Mouse (Mus musculus): ENCODE data around the gene Rasal1.

Gene Rasal1

DNA sequence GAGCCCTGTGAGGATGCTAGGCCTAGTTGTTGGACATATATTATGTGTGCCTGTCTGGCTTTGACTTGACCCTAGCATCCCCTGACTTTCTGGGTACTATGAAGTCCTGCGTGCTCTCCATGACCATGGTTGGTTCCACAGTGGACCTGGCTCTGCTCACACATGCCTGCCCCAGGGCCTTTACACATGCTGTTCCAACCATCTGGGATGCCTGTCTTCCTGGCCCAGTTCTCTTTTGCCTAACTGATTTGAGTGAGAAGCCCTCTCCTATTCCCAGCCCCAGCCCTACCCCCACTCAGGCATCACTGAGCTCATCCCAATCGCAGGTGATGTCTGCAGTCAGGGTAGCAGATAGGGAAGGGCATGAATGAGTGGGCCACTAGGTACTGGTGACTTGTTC lies 5.3 kb downstream of the Rasal1 start:
- DNase-seq (ENCODE audit: low spot score in 2 of 2): no peak

DNA sequence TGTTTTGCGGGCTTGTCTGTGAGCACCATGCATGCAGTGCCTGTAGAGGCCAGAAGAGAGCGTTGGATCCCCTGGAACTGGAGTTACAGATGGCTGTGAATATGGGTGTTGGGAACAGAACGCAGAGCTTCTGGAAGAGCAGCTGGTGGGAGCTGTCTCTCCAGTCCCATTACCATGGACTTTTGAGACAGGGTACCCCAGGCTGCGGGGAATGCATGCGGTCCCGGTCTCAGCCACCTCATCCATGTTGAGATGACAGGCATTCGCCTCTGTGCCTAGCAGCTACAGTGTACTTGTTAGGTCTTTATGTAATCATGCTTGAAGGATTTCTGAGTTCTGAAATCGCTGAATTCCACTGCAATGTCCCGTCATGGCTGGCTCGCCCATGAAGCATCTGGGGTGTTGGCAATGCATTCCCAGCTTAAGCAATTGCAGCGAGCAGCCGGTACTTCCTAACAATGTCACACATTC lies 7.7 kb downstream of the Rasal1 start:
- DNase-seq (ENCODE audit: low spot score in 2 of 2): no peak

DNA sequence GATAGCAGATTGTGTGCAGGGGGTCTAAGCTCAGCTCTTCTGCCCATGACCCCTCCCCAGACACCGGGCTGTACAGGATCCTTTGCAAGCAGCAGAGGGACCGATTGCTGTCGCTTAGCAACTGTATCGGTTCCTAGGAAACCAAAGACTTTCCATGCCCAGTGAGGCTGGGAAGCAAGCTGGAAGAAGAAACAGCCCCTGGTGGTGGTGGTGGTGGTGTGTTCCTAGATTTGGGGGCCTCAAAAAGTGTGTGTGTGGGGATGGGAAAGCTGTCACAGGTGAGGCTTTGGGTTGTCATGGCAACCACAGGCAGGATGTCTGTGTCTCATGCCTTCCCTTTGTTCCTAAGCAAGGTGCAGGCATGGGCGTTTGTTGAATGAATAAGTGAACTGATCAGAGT lies 12.2 kb downstream of the Rasal1 start:
- no peak for DNase-seq (ENCODE audit: low spot score in 2 of 2)

- DNase-seq (ENCODE audit: low spot score in 2 of 2): no peak
Observed at GRCm38 (mm10) chr5:120664888-120665287, 16.3 kb downstream of the Rasal1 start.

GRCm38 (mm10) chr5:120668761-120669160 lies 20.1 kb downstream of the Rasal1 start:
- no peak for DNase-seq (ENCODE audit: low spot score in 2 of 2)

- no peak for DNase-seq (ENCODE audit: low spot score in 2 of 2)
Observed at GRCm38 (mm10) chr5:120670132-120670531, 21.5 kb downstream of the Rasal1 start.

GRCm38 (mm10) chr5:120671865-120672264 lies 23.3 kb downstream of the Rasal1 start:
- no peak for DNase-seq (ENCODE audit: low spot score in 2 of 2)

- DNase-seq (ENCODE audit: low spot score in 2 of 2): peak; percentile 55 to 78
Observed at GRCm38 (mm10) chr5:120673626-120674025, 25.0 kb downstream of the Rasal1 start.

- no peak for DNase-seq (ENCODE audit: low spot score in 2 of 2)
Observed at GRCm38 (mm10) chr5:120674229-120675145, 25.9 kb downstream of the Rasal1 start.

DNA sequence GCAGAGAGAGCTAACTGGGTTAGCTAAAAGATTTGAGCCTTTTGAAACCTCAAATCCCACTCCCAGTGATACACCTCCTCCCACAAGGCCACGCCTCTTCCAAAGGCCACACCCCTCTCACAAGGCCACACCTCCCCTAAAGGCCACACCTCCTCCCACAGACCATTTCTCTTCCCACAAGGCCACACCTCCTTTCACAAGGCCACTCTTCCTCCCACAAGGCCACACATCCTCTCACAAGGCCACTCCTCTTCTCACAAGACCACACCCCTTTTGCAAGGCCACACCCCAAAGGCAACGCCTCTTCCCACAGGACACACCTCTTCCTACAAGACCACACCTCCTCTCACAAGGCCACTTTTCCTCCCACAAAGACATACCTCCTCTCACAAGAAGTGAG lies 28.9 kb downstream of the Rasal1 start:
- peak; percentile 61 to 78 for DNase-seq (ENCODE audit: low spot score in 2 of 2)

GRCm38 (mm10) chr5:120679676-120680555 lies 31.3 kb downstream of the Rasal1 start:
- peak in 1 of 2 experiments; percentile 66 for DNase-seq (ENCODE audit: low spot score in 2 of 2)

- no peak for DNase-seq (ENCODE audit: low spot score in 2 of 2)
Observed at GRCm38 (mm10) chr5:120680918-120681317, 32.3 kb downstream of the Rasal1 start.

GRCm38 (mm10) chr5:120682982-120683771 lies 34.6 kb downstream of the Rasal1 start:
- DNase-seq (ENCODE audit: low spot score in 2 of 2): no peak

DNA sequence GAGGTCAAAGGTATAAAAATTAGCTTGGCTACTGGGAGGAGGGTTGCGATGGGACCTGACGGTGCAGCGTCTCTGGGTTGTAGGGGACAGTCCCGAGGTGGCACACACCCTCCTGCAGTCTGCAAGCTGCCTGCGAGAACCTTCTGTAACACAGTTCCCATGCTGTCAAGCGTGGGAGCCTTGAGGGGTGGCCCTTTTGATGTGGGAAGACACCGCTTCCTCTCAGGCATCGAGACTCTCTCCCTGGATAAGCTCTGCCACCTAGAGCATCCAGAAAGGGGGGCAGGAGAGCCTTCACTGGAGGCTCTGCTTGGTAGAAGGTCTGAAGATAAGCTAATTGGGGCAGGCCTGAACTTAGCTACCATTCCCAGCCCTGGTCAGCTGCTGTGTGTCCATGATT lies 37.1 kb downstream of the Rasal1 start:
- peak; percentile 51 to 65 for DNase-seq (ENCODE audit: low spot score in 2 of 2)

DNA sequence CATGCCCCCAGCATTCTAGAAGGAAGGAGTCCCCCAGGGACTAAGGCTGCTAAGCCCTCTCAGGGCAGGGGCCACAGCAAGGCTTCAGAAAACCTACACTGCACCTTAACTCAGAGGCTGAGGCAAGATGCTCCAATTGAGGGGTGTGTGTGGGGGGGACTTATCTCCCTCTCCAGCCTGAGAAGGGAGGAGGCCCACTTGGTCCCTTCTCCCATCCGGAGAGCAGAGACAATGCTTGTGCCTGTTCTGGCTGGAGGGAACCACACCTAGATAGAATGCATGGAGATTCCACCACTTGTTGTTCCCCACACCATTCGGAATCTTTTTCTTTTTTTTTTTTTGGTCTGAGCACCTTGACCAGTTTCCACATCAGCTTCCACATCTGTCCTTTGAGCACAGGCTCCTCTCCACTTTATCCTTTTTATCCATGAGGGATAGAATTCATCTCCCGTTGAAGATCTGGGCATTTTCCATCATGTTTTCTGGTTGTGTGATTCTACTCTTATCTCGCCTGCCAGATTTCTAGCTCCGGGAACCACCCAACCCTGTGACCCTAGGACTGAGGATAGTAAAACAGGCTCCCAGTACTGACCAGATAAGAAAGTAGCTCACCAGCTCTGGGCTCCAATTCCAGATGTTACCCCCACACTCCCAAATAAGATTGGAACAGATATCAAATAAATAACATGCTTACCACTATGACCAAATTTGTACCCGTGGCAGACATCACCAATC lies 38.3 kb downstream of the Rasal1 start:
- no peak for DNase-seq (ENCODE audit: low spot score in 2 of 2)

- no peak for DNase-seq (ENCODE audit: low spot score in 2 of 2)
Observed at GRCm38 (mm10) chr5:120687484-120687851, 38.9 kb downstream of the Rasal1 start.

GRCm38 (mm10) chr5:120687897-120688296 lies 39.3 kb downstream of the Rasal1 start:
- peak in 1 of 2 experiments; percentile 65 for DNase-seq (ENCODE audit: low spot score in 2 of 2)

DNA sequence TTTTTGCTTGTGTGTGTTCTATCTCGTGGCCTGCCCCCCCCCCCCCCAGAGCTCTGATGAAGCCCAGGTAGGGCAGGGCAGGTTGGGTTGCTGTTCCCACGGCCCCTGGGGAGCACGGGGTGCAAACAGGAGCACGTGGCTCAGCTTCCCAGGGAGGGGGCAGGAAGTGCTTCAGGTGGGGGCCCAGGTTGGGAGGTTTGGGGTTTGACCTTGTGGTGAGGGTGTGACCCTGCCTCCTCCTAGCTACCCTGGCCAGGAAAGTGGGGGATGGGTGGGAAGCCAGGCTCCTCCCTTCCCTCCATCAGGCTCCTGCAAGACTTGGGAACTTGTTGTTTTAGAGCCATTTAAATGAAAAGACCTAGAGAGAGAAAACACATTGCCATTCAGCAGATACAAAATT lies 39.8 kb downstream of the Rasal1 start:
- peak; percentile 34 to 63 for DNase-seq (ENCODE audit: low spot score in 2 of 2)

GRCm38 (mm10) chr5:120690417-120690816 lies 41.8 kb downstream of the Rasal1 start:
- DNase-seq (ENCODE audit: low spot score in 2 of 2): no peak

- no peak for DNase-seq (ENCODE audit: low spot score in 2 of 2)
Observed at GRCm38 (mm10) chr5:120692034-120692433, 43.4 kb downstream of the Rasal1 start.

All from natural killer cell, adult 2 months (primary cell).